Mouse (Mus musculus) lung, adult 2 months (tissue): Measurements from ENCODE around the gene Mepce.

ENCODE experiments used
- CTCF ChIP-seq: fragments of 200-500 bp; IDR thresholded peaks from 2 replicates; pipeline ENCODE4 v1.5.1; 2011; ENCODE audit warnings: mild to moderate bottlenecking, low read length, control low read depth; ENCODE audit not compliant: insufficient read depth
- POLR2A ChIP-seq: fragments of 200-500 bp; IDR thresholded peaks from 2 replicates; pipeline ENCODE4 v1.6.1; 2011; ENCODE audit warnings: low read depth, mild to moderate bottlenecking, control low read depth, low read length, borderline replicate concordance; ENCODE audit errors: extremely low read depth

- TF ChIP-seq POLR2A: no peak
- TF ChIP-seq CTCF: no peak
These were observed 40.6 kb downstream of the Mepce start for GRCm38 (mm10) chr5:137746851-137747325.
